Mouse (Mus musculus) E14TG2a.4 (cell line): ENCODE measurements at regions not wholly inside any gene's neighbourhood (a gene's known extent, or its start where the extent isn't known, plus 50 kb on each side); places are given as distances from the start of the nearest gene placed in this dataset.

Source experiments
- CTCF ChIP-seq: conservative IDR thresholded peaks from 2 replicates; pipeline ENCODE4 v1.5.1; 2014; ENCODE audit warnings: low read length
- NANOG ChIP-seq: IDR thresholded peaks from 2 replicates; pipeline ENCODE4 v1.6.1; 2014; ENCODE audit warnings: borderline replicate concordance, low read length, mixed read lengths
- POU5F1 ChIP-seq: IDR thresholded peaks from 2 replicates; pipeline ENCODE4 v1.6.1; 2014; ENCODE audit warnings: low read length, borderline replicate concordance

- no peak for TF ChIP-seq NANOG
- TF ChIP-seq CTCF: no peak
- TF ChIP-seq POU5F1: no peak
Observed at GRCm38 (mm10) chr15:62125718-62126117, 1202.9 kb upstream of the A1bg start.
